Mouse (Mus musculus) urinary bladder, postnatal 4 days (tissue): ENCODE measurements around the gene Pnmal2.

Experiments used
- DNase-seq, 2 experiments: peaks; one replicate each; pipeline ENCODE4 v3.0.0; 2021 to 2022; ENCODE audit warnings: low spot score in 2 of 2

Pnmal2 gene

GRCm38 (mm10) chr7:16944061-16944807 is at the start of gene Pnmal2:
Pnmal2 (plus strand) TSS chr7:16944682.
- DNase-seq: peak; percentile 79 to 81

GRCm38 (mm10) chr7:16895000-16895399 is 49.5 kb upstream of the Pnmal2 start:
- DNase-seq: peak; percentile 75 to 86

GRCm38 (mm10) chr7:16895511-16895910 is 49.0 kb upstream of the Pnmal2 start:
- DNase-seq: no peak

- DNase-seq: no peak
These were observed 44.0 kb upstream of the Pnmal2 start for GRCm38 (mm10) chr7:16900526-16900925.

GRCm38 (mm10) chr7:16903439-16903955 is 41.0 kb upstream of the Pnmal2 start:
- no peak for DNase-seq

DNA sequence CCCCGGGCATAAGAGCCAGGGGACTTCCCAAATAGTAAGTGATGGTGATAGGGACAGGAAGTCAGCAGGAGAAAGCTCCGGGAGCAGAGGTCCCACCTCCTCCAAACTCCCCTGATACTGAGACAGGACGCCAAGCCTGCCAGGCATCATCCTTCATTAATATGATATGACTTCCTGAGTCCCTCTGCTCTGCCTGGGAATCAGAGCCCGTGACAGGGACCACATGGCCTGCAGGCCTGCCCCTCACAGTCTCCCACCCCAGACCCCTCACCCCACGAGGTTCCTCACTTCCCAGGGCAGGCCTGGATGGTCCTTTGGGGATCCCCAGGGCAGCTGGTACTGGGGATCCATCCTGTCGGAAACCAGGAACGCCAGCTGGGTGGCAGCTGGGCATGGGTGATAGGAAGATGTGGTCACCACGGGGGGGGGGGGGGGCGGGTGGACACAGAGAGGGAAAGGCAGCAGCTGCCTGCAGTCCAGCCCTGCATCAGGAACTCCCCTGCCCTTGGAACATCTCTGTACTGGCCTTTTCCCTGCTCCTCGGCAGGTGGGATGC is 40.3 kb upstream of the Pnmal2 start:
- no peak for DNase-seq

DNA sequence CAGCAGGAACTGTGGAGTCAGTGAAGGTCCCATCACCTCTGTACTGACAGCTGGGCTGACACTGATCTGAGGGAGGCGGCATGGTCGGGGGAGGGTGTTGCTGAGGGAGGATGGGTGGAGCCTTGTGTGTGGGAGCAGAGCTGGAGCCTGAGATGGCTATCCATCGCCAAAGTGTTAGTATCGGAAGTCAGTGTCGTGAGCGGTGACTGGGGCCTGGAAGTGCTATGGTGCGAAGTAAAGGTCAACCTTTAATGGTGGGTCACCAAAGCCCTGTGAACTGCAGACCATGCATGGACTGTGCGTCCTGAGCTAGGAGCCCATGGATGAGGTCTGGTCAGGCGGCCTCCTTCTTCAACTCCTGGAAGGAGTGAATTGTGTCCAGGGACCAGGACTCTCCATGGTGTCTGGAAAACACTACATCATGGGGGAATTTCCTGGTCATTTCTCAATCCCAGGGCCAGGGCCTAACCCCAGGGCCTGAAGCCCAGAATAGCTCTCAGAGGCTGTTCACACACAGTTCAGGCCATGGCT is 38.9 kb upstream of the Pnmal2 start:
- DNase-seq: no peak

DNA sequence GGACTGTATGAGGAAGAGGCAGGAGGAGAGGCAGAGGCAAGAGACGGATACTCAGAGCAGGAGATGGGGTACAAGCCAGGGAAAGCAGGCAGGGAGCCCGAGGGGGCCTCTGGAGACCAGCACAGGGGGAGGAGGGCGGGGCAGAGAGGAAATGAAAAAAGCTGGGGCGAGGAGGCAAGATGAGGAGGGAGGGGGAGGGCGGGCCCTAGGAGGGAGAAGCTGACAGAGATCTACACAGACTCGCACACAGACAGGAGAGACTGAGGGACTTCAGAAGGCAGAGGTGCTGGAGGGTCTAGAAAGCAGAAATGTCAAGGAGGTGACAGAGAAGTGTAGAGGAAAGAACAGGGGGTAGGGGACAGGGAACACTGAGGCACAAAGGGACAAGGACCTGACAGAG is 38.2 kb upstream of the Pnmal2 start, which contains the start of gene Ptgir:
Gene Ptgir, plus strand, starts transcription at position 210 of the 400 bp plus-strand sequence.
- peak in 1 of 2 experiments; percentile 63 for DNase-seq

GRCm38 (mm10) chr7:16906889-16907559 is 37.5 kb upstream of the Pnmal2 start:
- DNase-seq: no peak

- no peak for DNase-seq
These were observed 36.6 kb upstream of the Pnmal2 start for GRCm38 (mm10) chr7:16907842-16908241.

- DNase-seq: no peak
These were observed 36.1 kb upstream of the Pnmal2 start for GRCm38 (mm10) chr7:16908367-16908766.

- DNase-seq: no peak
These were observed 35.6 kb upstream of the Pnmal2 start for GRCm38 (mm10) chr7:16908859-16909258.

DNA sequence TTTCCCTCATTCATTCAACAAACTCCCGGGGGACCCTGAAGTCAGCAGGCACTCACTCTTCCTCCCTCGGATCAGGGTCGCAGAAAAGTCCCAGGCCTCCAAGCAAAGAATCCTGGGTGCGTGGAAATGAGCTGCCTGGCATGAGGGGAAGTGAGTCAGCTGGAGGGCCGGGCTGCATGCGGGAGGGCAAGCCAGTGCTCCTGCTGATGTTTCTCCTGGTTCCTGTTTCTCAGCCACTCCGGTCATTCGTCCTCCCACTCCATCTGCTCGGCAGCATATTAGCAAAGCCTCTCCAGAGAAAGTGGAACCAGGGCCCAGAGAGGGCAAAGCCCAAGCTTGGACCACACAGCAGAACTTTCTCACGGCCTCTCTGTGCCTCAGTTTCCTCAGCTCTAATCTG is 34.6 kb upstream of the Pnmal2 start:
- no peak for DNase-seq

- DNase-seq: no peak
These were observed 32.6 kb upstream of the Pnmal2 start for GRCm38 (mm10) chr7:16911904-16912303.

- DNase-seq: no peak
These were observed 32.1 kb upstream of the Pnmal2 start for GRCm38 (mm10) chr7:16912360-16912759.

GRCm38 (mm10) chr7:16913806-16914452 is 30.6 kb upstream of the Pnmal2 start:
- DNase-seq: peak in 1 of 2 experiments; percentile 78

DNA sequence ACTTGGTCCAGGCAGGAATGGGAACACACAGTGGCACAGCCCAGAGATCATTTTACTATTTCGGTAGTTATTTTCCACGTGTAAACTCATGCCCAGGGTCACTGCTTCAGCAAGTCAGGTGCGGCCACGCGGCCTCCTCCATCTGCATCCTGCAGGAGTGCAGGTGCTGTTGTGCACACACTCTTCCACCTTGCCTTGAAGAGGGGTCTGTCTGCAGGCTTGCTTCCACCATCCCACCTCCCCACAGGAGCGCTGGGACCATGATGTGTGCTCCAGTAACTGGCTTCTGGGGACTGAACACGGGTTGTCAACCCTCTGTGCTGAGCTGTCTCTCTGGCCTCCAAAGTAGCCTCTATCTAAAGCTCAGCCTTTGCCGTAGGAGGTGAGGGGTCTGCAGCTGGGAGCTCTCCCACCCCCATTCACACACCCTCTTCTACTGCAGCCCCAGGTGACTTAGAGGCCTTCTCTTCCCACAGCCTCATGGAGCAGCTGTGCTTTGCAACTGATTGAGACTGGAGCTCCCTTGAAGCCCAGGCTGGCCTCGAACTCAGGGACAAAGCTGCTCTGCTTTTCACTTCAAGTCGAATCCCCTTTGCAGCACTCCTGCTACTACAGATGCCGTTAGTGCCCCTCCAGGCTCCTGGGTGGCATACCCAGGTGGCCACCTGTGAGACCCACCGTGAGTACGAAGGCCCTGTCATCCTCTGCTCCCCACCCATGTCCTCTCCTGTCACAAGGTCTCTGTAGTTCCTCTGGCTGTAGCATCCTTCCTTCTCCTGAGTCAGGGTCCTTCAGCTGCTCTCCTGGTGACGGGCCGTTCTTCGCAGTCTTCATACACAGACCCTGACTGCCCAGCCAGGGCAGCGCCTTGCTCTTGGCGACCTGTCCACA is 29.8 kb upstream of the Pnmal2 start:
- no peak for DNase-seq

GRCm38 (mm10) chr7:16915461-16916340 is 28.8 kb upstream of the Pnmal2 start:
- DNase-seq: no peak

- no peak for DNase-seq
These were observed 27.9 kb upstream of the Pnmal2 start for GRCm38 (mm10) chr7:16916342-16917265.
